Mouse (Mus musculus) kidney, adult 2 months (tissue): Measurements from ENCODE around the gene Flnc.
"Not testable (repeated sequence)": the region's sequence is repeated elsewhere in the genome, so short reads cannot be mapped to it uniquely, and the experiment has no call there.

Experiments
- CTCF ChIP-seq: fragments of 200-500 bp; conservative IDR thresholded peaks from 2 replicates; pipeline ENCODE4 v1.5.1; 2011; ENCODE audit warnings: low read depth, mild to moderate bottlenecking, control low read depth, low read length, moderate library complexity, mixed read lengths; ENCODE audit not compliant: insufficient read depth, insufficient read length
- POLR2A ChIP-seq: fragments of 200-500 bp; IDR thresholded peaks from one replicate; pipeline ENCODE4 v1.6.1; 2011; ENCODE audit warnings: low read depth, low read length, control low read depth

- TF ChIP-seq CTCF, POLR2A: not testable (repeated sequence)
Measured at GRCm38 (mm10) chr6:29390500-29390899, 42.6 kb upstream of the Flnc start.
